Mouse (Mus musculus) left cerebral cortex, postnatal 36 days (tissue): ENCODE data around the gene Zfyve28. TPM values are rescaled to one million over a fixed set of nuclear protein-coding genes. Genes with fewer than 3 reads are reported as not detected.

Experiments used
- DNase-seq, 2 experiments: peaks; one replicate each; pipeline ENCODE4 v3.0.0; 2021 to 2022; ENCODE audit warnings: low spot score in 2 of 2, mixed read lengths in 1 of 2
- intact Hi-C: fragments of 180-260 bp; cut with DNase I; formaldehyde crosslinking; loops from one replicate; pipeline ENCODE4 v1.15.1; 2025
- total RNA-seq, 2 experiments: library from RNA; stranded (reverse); gene quantifications; 2 replicates each; pipeline ENCODE4 v1.2.3; 2021

Zfyve28 gene
- total RNA-seq, 2 experiments from 2014 or later = 53.1 to 55.3 TPM

DNA sequence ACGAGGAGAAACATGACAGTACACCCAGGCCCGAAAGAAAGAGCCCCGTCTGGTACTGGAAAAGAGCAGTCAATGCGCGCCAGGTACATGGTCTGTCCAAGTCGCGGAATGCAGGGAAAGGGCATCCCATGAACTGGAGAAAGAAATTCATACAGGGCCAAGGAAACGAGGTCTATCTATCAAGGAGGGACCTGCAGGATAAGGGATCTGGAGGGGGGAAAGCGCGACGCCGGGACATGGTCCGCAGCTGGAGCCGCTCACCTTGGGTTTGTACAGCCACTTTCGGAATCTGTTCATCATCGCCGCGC is 457 bp downstream of the Zfyve28 start:
- DNase-seq = peak in 1 of 2 experiments; percentile 32
- intact Hi-C loops = loop anchor here (1.0 to 5.0 kb wide), 3 partner anchors 14 to 80 kb away; partner anchors contain the start of gene Fam193a

DNA sequence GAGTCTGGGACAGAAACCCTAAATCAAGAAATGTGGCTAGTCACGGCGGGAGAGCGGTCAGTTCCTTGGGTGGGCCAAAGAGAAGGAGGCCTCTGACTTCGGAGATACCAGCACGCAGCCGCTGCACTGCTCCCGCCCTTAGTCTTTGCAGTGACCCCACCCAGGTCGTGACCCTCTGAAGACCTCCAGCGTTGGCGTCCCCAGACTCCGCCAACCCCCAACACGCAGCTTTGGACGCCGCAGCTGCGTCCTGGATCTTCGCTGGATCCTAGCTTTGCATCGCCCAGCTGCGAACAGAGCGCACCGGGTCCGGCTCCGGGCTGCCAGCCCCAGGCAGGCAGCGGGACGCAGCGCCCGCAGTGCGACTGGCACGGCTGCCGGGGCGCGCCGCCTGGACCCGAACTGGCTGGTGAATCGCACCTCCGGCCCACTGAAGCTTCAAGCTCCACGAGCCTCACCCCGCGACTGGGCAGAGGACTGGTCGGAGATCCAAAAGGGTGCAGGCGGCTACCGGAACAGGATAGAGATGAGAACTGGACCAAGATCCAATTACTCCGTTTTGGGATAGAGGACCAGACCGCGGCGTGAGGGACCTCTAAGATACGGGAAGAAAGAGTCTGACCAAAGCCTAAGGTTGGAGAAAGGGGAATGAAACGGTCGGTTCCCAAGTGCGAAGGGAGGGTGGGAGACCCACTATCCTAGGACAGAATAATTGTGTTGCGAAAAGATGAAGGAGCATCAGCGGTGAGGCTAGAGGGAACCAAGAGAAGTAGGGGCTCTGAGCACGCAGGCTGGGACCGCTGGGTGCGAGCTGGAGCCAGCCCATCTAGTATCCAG is 1.0 kb downstream of the Zfyve28 start:
- intact Hi-C loops = loop anchor here (5.0 kb wide), 2 partner anchors 80 kb away; partner anchors contain the start of gene Fam193a
- DNase-seq = peak; percentile 32 to 45

- no peak for DNase-seq
- intact Hi-C loops = loop anchor here (5.0 kb wide), 2 partner anchors 79 to 81 kb away; partner anchors contain the start of gene Fam193a
Measured at GRCm38 (mm10) chr5:34286516-34286915, 1.7 kb downstream of the Zfyve28 start.

DNA sequence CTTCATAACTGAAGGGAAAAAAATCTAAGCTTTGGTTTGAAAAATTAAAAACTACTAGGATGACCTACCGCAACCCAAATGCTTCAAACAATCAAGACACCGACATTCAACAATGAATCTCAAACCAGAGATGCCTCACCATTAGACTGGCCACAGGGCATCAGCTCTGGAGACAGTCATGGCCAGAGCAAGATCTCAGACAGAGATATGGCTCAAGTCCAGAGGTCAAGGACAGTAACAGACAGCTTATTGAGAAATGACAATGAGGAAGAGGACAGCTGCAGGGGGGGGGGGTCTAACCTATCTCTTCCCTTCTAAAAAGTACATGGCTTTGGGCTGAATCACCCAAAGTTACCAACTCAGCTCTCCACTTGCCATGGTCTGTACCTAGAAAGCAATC is 3.0 kb downstream of the Zfyve28 start:
- intact Hi-C loops = loop anchor here (5.0 kb wide), 2 partner anchors 78 to 82 kb away; partner anchors contain the start of gene Fam193a
- DNase-seq = no peak

GRCm38 (mm10) chr5:34284156-34284750 is 4.0 kb downstream of the Zfyve28 start:
- no peak for DNase-seq
- intact Hi-C loops = no loop called here

GRCm38 (mm10) chr5:34283355-34283754 is 4.9 kb downstream of the Zfyve28 start:
- DNase-seq = no peak
- intact Hi-C loops = no loop called here

DNA sequence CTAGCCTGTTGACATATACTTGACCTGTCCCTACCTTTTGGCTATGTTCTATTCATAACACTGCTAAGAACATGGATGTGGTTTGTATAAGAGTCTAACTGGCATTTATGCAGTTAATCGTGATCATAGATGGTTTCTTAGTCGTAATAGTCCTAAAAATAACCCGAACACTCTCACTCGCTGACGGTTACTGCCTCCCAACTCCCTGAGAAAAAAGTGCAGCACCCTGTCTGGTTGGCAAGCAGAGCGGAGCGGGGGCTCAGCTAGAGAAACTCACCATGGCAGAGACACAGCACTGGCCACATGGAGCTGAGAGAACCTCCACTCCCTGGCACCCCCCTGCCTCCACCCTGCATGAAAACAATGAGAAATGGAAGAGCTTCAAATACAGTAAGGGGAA is 7.3 kb downstream of the Zfyve28 start:
- no peak for DNase-seq
- intact Hi-C loops = no loop called here

DNA sequence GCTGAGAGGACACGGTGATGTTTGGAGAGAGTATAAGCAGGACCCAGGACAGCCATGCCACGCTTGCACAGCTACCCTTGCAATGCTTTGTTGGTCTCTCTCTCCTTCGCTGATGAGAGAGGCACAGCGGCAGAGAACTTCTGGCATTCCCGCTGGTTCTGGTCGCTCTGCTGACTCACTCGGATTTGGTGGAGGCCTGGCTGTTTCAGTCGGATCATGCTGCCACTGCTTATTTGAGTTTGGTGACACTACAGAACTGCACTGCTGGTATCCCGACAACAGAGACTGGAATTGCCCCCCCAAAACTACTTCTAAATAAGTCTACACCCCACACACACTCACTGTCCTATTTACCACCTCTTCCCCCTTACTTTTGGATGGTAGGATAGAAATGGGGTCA is 9.0 kb downstream of the Zfyve28 start:
- no peak for DNase-seq
- intact Hi-C loops = loop anchor here (10.0 kb wide), 1 partner anchor 284 kb away; the partner anchor contains the start of gene Nat8l

DNA sequence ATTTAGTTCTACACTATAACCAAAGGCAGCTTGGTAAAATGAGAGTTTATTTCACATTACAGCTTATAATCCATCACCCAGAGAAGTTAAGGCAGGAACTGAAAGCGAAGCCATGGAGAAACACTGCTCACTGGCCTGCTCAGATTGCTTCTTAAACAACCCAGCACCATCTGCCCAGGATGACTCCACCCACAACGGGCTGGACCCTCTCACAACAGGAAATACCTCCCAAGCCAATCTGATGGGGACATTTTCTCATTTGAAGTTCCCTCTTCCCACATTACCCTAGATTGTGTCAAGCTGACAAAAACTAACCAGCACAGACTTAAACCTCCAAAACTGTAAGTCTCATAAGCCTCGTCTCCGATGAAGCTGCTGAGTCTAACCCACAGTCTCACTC is 10.2 kb downstream of the Zfyve28 start:
- no peak for DNase-seq

DNA sequence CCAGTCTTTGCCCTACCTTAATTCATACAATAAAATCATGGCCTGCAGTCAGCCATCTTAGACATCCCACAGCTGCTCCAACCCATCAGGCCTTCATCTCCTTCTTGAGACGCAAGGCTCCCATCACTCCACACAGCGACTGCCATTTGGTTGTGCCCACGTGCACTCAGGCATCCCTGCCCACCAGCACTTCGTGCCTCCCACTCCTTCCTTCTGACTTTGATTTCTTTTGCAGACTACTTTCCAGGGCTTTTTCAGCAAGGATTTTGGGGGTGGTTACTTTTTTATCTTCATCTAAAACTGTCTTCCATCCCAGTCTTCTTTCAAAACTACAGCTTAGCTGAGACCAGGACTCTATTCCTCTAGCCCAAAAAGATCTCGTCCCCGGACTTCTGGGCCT is 11.5 kb downstream of the Zfyve28 start:
- intact Hi-C loops = loop anchor here (10.0 kb wide), 1 partner anchor 282 kb away; the partner anchor contains the start of gene Nat8l
- DNase-seq = peak; percentile 69 to 72

More for the DNA sequence above, 10.2 kb downstream of the Zfyve28 start:
- intact Hi-C loops = loop anchor here (10.0 kb wide), 1 partner anchor 283 kb away; the partner anchor contains the start of gene Nat8l

DNA sequence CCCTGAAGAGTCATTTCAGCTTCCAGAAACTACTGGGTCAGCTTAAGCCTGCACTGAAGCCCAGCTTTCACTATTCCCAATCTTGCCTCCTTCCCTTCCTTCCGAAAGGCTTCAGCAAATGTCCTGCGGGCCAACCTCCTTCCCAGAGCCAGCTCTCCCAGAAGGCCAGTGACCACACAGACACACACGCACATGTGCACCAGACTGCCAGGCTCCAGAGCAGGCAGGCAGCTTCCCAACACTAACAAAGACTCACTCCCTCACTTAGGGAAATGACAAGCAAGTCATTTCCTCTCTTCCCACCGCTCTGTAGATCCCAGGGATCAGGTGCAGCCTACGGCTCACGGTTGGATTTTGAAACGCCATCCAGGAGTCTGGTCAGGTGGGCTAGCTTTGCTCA is 12.1 kb downstream of the Zfyve28 start:
- intact Hi-C loops = loop anchor here (10.0 kb wide), 1 partner anchor 281 kb away; the partner anchor contains the start of gene Nat8l
- DNase-seq = no peak

DNA sequence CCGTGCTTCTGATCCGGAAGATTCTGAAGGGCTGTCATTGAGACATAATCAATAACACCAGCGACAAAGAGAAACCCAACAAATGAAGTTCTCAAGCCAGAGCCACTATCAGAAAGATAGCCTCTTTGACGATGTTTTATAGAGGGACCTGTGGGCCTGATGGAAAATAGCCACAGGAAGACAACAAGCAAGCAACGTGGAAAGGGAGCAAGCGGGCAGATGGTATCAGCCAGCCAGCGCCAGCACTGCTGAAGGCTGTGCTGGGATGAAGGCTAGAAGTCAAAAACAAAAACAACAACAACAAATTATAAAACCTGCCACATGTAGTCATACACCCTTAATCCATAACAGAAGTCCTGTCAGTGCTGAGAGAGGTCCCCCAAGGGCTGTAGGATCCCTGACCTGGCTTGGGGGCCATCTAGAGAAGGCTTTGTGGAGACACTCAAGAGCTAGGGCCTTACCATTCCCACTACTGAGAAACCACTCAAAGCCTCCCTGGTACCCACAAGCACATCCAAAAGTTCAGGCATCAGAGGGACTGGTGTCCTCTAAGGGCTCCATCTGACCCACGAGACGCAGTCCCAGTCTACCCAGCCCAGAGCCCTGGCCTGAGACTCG is 13.5 kb downstream of the Zfyve28 start:
- intact Hi-C loops = loop anchor here (2.0 to 10.0 kb wide), 2 partner anchors 32 to 280 kb away; partner anchors contain the start of gene Nat8l
- DNase-seq = no peak

DNA sequence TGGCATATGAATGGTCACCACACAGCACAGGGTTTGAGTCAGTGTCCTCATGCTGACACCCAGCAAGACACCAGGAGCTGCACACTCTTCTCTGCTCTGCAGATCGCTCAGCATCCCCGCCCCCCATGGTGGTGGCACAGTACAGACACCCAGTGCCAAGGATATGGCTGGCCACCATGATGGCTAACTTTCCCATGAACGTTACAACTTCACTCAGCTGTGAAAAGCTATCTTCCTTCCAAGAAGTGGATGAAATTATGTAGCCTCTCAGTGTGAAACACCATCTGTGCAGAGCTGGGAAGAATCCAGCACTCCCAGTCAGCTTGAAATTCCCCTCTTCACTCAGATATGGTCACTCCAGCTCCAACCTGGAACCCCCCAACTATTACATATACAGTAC is 14.0 kb downstream of the Zfyve28 start:
- intact Hi-C loops = loop anchor here (2.0 to 10.0 kb wide), 2 partner anchors 31 to 279 kb away; partner anchors contain the start of gene Nat8l
- DNase-seq = peak in 1 of 2 experiments; percentile 43

- DNase-seq = peak; percentile 50 to 61
- intact Hi-C loops = loop anchor here (1.0 to 10.0 kb wide), 2 partner anchors 15 to 278 kb away; partner anchors contain the start of genes Cfap99, Nat8l and Zfyve28
Measured at GRCm38 (mm10) chr5:34273251-34273681, 15.0 kb downstream of the Zfyve28 start.

- DNase-seq = no peak
- intact Hi-C loops = loop anchor here (10.0 kb wide), 1 partner anchor 277 kb away; the partner anchor contains the start of gene Nat8l
Measured at GRCm38 (mm10) chr5:34271743-34272142, 16.5 kb downstream of the Zfyve28 start.

GRCm38 (mm10) chr5:34269921-34270465 is 18.3 kb downstream of the Zfyve28 start:
- intact Hi-C loops = loop anchor here (10.0 kb wide), 1 partner anchor 275 kb away; the partner anchor contains the start of gene Nat8l
- DNase-seq = no peak

- no peak for DNase-seq
- intact Hi-C loops = no loop called here
Measured at GRCm38 (mm10) chr5:34269197-34269920, 18.9 kb downstream of the Zfyve28 start.

- intact Hi-C loops = no loop called here
- no peak for DNase-seq
Measured at GRCm38 (mm10) chr5:34266065-34266464, 22.2 kb downstream of the Zfyve28 start.
